Mouse (Mus musculus) naive thymus-derived CD4-positive, alpha-beta T cell, adult 2 months (primary cell): ENCODE data around the gene Flot2.
"Not testable (repeated sequence)": the region's sequence is repeated elsewhere in the genome, so short reads cannot be mapped to it uniquely, and the experiment has no call there.

Experiments
- DNase-seq: peaks from one replicate; pipeline ENCODE4 v3.0.0-alpha.2; 2011; ENCODE audit warnings: low read depth

Gene Flot2

GRCm38 (mm10) chr11:78037831-78038752 is at the start of gene Flot2:
TSS of gene Flot2 (plus strand) at chr11:78037931.
- DNase-seq, result peak; percentile 70

DNA sequence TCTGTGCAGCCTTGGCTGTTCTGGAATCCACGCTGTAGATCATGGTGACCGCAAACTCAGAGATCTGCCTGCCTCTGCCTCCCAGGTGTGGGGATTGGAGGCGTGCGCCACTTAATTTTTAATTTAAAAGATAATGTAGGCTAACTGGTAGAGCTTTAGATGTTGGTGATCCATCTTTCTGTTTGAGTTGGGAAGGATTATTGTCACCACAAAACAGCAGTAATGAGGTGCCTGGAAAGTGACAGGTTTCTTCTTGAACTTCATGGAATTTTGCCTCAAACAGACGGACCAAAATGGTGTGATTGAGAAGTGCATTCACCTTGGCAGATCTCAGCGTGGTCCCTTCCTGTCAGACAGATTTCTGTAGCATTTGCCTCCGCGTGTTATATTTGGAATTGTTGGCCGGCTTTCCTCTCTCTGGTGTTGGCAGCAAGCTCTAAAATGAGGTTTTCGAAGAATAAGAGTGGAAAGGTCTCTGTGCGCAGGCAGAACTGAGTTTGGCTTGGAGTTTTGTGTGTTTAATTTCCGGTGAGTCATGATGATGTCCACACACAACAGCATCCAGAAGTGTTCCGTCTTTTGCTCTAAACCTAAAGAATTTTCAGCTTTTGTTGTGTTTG is 48.5 kb upstream of the Flot2 start:
- no peak for DNase-seq

GRCm38 (mm10) chr11:77995556-77995955 is 42.2 kb upstream of the Flot2 start:
- no peak for DNase-seq

DNA sequence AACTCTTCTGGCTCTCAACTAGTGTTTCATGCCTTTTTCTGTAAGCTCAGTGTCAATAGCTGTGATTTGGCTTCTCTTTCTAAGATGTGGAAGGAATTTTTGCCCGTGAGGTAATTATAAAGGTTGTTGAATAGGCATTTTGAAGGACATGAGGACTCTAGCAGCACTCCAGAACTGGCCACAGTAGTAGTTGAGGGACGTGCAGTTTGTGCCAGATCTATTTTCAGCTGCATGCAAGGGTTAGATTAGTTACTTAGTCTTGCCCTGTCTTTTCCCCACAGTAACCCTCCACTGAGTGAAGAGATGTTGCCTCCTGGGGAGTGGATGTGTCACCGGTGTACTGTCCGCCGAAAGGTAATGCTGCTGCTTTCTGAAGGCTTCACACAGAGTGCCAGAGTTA is 31.3 kb upstream of the Flot2 start:
- DNase-seq, result no peak

DNA sequence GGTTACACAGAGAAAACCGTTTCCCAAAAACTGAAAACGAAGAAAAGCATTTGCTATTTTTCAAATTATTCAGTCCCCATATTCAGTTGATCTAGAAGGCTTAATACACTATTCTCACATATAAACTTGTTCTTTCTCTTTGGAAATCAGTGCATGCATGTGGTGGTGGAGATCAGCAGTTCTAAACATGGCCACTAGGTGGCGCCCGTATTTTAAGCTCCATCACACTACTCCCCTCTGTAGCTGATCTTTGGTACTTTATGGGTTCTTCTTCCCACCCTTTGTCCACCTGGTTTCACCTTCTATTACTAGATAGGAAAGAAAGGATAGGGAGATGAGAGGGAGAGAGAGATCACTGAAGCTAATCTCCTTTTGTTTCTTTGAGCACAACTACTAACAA is 18.1 kb upstream of the Flot2 start:
- DNase-seq, result peak; percentile 89

- DNase-seq, result peak; percentile 71
Observed at GRCm38 (mm10) chr11:78023607-78024006, 14.1 kb upstream of the Flot2 start.

GRCm38 (mm10) chr11:78029240-78029639 is 8.5 kb upstream of the Flot2 start:
- DNase-seq, result no peak

DNA sequence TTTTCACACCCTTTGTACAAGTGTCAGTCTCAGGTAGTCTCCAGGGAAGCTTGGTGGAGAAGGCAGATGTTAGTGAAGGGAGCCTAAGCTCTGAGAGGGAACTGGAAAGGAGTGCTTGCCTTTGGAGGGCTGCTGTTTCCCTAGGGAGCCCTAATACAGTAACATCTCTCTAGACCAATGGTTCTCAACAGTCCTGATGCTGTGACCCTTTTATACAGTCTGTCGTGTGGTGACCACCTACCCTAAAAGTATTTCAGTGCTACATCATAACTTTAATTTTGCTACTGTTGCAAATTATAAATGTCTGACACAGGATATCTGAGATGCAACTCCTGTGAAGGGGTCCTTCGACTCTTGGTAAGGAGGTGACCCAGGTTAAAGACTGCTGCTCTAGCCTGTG is 7.1 kb upstream of the Flot2 start:
- no peak for DNase-seq

GRCm38 (mm10) chr11:78031389-78031788 is 6.3 kb upstream of the Flot2 start:
- no peak for DNase-seq

- DNase-seq, result peak; percentile 93
Observed at GRCm38 (mm10) chr11:78031947-78032808, 5.6 kb upstream of the Flot2 start, which contains the start of gene Dhrs13. TSS of gene Dhrs13 (plus strand) at chr11:78032280.

- DNase-seq, result no peak
Observed at GRCm38 (mm10) chr11:78032809-78033195, 4.9 kb upstream of the Flot2 start.

GRCm38 (mm10) chr11:78033931-78034617 is 3.7 kb upstream of the Flot2 start:
- no peak for DNase-seq

DNA sequence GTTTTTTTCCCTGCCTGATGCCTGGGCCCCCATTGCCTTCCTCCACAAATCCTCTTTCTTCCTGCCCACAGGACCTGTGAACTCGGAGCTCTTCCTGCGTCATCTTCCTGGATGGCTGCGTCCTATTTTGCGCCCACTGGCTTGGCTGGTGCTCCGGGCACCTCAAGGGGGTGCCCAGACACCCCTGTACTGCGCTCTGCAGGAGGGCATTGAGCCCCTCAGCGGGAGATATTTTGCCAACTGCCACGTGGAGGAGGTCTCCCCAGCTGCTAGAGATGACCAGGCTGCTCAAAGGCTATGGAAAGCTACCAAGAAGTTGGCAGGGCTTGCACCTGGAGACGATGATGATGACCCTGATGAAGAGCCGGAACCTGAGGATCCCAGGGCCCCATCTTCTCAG is 940 bp upstream of the Flot2 start:
- DNase-seq, result no peak

GRCm38 (mm10) chr11:78040878-78041277 is 3.1 kb downstream of the Flot2 start:
- DNase-seq, result no peak

- DNase-seq, result not testable (repeated sequence)
Observed at GRCm38 (mm10) chr11:78042290-78042870, 4.6 kb downstream of the Flot2 start.

DNA sequence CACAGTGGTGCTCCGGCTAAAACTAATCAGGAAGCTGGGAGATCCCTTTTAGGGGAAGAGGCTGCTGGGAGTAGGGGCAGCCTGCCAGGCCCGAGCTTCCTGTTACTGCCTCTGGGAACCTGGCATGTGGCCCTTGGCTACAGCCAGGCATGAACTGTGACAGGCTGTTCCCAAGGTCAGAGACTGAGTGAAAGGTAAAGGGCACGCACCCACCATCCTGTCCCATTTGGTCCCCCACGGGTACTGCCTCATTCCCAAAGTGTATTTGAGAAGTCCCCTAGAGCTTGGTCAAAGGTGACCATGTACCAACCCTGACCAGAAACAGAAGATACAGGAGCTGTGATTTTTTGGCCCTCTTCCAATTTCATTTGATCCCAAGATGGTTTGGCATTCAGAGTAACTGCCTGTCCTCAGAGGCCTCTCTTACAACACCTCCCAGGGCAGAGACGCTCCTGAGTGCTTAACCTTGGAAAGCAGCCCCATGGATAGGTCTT is 7.1 kb downstream of the Flot2 start:
- no peak for DNase-seq

- not testable (repeated sequence) for DNase-seq
Observed at GRCm38 (mm10) chr11:78048637-78049036, 10.9 kb downstream of the Flot2 start.

DNA sequence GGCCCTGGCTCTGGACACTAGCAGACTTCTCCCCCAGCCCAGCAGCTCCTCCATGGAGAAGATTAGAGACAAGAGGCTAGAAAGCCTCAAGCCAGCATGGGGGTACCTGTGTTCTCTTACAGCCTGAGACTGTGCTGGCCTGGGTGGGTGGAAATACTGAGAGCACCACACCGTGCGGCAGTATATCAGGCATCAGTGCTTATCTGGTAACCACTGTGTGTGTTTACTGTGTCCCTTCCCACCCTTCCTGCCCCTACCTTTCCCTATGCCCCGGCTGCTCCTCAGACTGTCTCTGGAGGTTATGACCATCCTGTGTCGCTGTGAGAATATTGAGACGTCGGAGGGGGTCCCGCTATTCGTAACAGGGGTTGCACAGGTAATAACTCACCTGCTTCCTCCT is 15.3 kb downstream of the Flot2 start:
- DNase-seq, result no peak

DNA sequence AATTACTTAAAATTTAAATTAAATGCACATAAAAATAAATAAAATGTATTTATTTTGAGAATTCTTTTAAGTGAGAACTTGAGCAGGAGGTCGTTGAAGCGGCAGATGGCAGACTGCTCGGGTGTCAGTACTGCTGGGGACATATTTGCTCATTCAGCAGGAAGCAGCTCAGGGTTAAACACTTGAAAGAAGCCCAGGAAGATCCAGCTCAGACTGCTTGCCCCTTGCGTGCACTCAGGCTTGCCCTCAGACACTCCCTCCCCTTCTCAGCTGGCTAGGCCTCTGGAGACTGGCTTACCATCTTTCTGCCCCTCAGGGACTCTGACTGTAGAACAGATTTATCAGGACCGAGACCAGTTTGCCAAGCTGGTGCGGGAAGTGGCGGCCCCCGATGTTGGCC is 19.2 kb downstream of the Flot2 start:
- no peak for DNase-seq

DNA sequence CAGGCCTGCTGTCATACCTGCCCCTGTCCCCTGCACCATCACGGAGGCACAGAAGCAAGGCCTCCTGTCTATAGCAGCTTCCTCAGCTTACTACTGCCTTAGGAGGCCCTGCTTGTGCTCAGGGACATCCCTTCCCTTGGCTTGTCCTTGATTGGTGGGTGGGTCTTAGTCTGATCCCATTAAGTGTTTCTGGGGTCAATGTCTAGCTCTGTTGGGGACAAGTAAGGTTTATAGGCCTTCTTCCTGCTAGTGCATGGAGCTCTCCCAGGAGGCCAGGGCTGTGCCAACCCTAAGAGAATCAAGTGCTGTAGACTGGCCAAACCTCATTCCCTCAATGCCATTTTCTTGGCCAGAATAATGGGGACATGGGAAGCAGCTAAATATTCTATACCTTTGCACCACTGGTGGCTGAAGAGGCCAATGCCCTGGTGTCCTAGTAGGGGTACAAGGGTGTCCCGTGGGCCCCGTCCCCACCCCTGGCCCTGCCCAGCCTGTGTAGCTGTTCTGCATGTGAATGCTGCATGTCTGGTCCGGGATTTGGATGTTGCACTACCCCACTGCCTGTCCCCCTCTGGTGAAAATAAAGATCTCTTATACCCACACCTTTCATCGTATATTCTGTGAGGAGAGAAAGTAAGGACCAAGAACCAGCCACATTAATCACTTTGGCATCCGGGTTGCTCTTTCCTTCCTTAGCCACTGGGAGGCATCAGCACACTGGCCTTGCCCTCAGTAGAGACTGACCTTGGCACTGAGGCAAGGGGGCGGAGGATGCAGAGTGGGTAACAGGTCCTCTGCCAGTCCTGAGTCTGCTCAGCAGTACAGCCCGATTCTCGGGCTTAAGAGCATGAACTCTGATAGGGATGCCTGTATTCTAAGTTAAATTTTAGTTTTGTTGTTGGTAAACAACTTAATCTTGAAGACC is 22.4 kb downstream of the Flot2 start:
- peak; percentile 59 for DNase-seq
